In the genomic region with DNA sequence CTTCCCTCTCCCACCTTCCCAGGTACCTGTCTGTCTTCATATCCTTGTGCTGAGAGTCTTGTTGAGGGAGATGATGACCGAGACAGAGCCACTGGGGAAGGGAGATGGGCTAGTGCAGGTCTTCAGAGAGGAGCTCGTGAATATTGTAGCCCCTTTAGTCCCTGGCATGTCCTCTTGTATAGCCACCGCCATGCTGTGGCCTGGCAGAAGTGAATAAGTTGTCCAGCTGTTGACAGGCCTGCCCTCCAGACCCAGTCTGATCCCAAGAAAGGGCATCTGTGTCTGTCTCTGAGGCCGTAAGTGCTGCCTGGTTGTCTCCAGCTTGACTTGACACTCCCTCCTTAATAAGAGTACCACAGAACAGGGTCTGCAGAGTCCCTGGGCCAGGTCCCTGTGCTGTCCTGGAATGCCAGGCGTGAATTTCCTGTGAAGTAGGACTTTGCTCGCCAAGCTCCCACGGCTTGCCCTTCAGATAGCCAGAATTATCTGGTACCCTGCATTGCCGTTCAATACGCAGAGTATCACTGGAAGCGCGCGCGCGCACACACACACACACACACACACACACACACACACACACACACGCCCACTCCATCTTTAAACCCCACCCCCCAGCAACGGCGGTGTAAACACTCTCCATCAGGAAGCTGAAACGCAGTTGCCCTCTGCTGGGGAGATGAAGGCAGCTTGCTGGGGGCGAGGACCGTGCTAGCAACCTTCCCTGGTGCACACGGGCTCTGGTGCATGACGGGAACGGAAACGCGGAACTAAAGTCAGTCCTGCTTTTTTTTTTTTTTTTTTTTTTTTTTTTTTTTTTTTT, we compare ENCODE assay signal across 8 mouse cellular contexts.
A peak's percentile ranks its signal among the peaks of the same experiment; 100 is the strongest.
DNase-seq lines count a peak whose midpoint lies in the region; ATAC-seq and TF ChIP-seq lines count a peak whose summit lies in the region.

No protein-coding gene starts in this region.

- no peak overlapping the region for H3K27ac ChIP-seq in forebrain, embryonic 11.5 days (ENCODE audit: low read depth, low read length)
- peak overlapping the region; percentile 81 for H3K27ac ChIP-seq in heart, embryonic 16.5 days (ENCODE audit: low read length)
- H3K27ac ChIP-seq in liver, embryonic 14.5 days, result no peak overlapping the region
- H3K27ac ChIP-seq in neural tube, embryonic 11.5 days (ENCODE audit: low read depth, low read length), result 0 out of 2 replicates have a peak overlapping the region, but pooled peaks have one; percentile 20

- TF ChIP-seq EP300 in liver, embryonic 14.5 days (IDR thresholded peaks at IDR 0.05; ENCODE audit: low read depth), result 0 out of 2 replicates have a peak, but pooled peaks have one; percentile 11

- H3K36me3 ChIP-seq in forebrain, embryonic 11.5 days (ENCODE audit: control insufficient read depth, insufficient read depth, low read length), result no peaks in the 10 kb centered on the region
- H3K36me3 ChIP-seq in heart, embryonic 16.5 days (ENCODE audit: control insufficient read depth, insufficient read depth), result no peaks in the 10 kb centered on the region
- H3K36me3 ChIP-seq in liver, embryonic 14.5 days (replicated peaks; ENCODE audit: control insufficient read depth, insufficient read depth, low read depth), result no peaks in the 10 kb centered on the region
- no peaks in the 10 kb centered on the region for H3K36me3 ChIP-seq in neural tube, embryonic 11.5 days (ENCODE audit: control insufficient read depth, insufficient read depth, low read length)

- H3K27me3 ChIP-seq in forebrain, embryonic 11.5 days (ENCODE audit: control insufficient read depth, insufficient read depth, low read length), result no peaks in the 10 kb centered on the region; the same call in 1 of the 2 replicates
- H3K27me3 ChIP-seq in heart, embryonic 16.5 days (ENCODE audit: control insufficient read depth, insufficient read depth, low read length), result no peaks in the 10 kb centered on the region
- H3K27me3 ChIP-seq in liver, embryonic 14.5 days (ENCODE audit: control insufficient read depth, insufficient read depth, low read length), result peaks cover 1% of the 10 kb centered on the region; the same call in 1 of the 2 replicates
- no peaks in the 10 kb centered on the region for H3K27me3 ChIP-seq in neural tube, embryonic 11.5 days (ENCODE audit: control insufficient read depth, insufficient read depth, low read length)

- H3K4me3 ChIP-seq in forebrain, embryonic 11.5 days (ENCODE audit: low read depth, low read length), result peak overlapping the region; percentile 33
- H3K4me3 ChIP-seq in heart, embryonic 16.5 days (ENCODE audit: low read length), result peak overlapping the region; percentile 53
- H3K4me3 ChIP-seq in liver, embryonic 14.5 days (ENCODE audit: insufficient read depth in 1 of 2, low read depth in 2 of 2, low read length in 2 of 2), result peak overlapping the region; percentile 35 to 47
- H3K4me3 ChIP-seq in neural tube, embryonic 11.5 days (ENCODE audit: low read depth, low read length), result peak overlapping the region; percentile 29

- H3K9ac ChIP-seq in forebrain, embryonic 11.5 days (ENCODE audit: low read length), result peak overlapping the region; percentile 33
- H3K9ac ChIP-seq in heart, embryonic 16.5 days (ENCODE audit: low read length), result peak overlapping the region; percentile 28; the same call in 1 of the 2 replicates
- H3K9ac ChIP-seq in liver, embryonic 14.5 days (replicated peaks), result no peak overlapping the region
- H3K9ac ChIP-seq in neural tube, embryonic 11.5 days (ENCODE audit: low read length), result peak overlapping the region; percentile 65

- no peaks in the 10 kb centered on the region for H3K9me3 ChIP-seq in forebrain, embryonic 11.5 days (ENCODE audit: control insufficient read depth, low read length)
- H3K9me3 ChIP-seq in heart, embryonic 16.5 days (replicated peaks; ENCODE audit: control insufficient read depth, low read length), result no peaks in the 10 kb centered on the region
- H3K9me3 ChIP-seq in liver, embryonic 14.5 days (ENCODE audit: control insufficient read depth, low read length), result no peaks in the 10 kb centered on the region
- no peaks in the 10 kb centered on the region for H3K9me3 ChIP-seq in neural tube, embryonic 11.5 days (ENCODE audit: control insufficient read depth, low read length)

- DNase-seq in B cell, adult 2 months, result peak; percentile 76 to 78
- DNase-seq in brain, adult 2 months (ENCODE audit: low read depth, low spot score), result peak; percentile 93
- peak; percentile 93 for DNase-seq in forebrain, embryonic 11.5 days (ENCODE audit: low spot score)
- DNase-seq in kidney, postnatal 25 days, result peak; percentile 89 to 95
- DNase-seq in liver, embryonic 14.5 days (ENCODE audit: low read depth in 3 of 3, low spot score in 3 of 3), result peak; percentile 57 to 69 (median 64)
- DNase-seq in neural tube, embryonic 11.5 days (ENCODE audit: low spot score), result peak; percentile 92
- peak; percentile 77 for DNase-seq in telencephalon, adult 2 months (ENCODE audit: low read depth, low spot score)

- WGBS in forebrain, embryonic 11.5 days, result 9% methylated on average over 25 of the region's 25 CpGs
- 8% methylated on average over 25 of the region's 25 CpGs for WGBS in heart, embryonic 16.5 days
- WGBS in liver, embryonic 14.5 days (ENCODE audit: insufficient replicate concordance), result 10% methylated on average over 25 of the region's 25 CpGs
- WGBS in neural tube, embryonic 11.5 days, result 9% methylated on average over 25 of the region's 25 CpGs

- peaks cover 2% of the 10 kb centered on the region; the same call in 1 of the 2 replicates for H3K4me1 ChIP-seq in forebrain, embryonic 11.5 days (replicated peaks; ENCODE audit: control insufficient read depth, insufficient read depth, low read length)
- peaks cover 18% of the 10 kb centered on the region for H3K4me1 ChIP-seq in heart, embryonic 16.5 days (ENCODE audit: control insufficient read depth, insufficient read depth, low read length)
- peaks cover 8 to 24% of the 10 kb centered on the region in 2 experiments for H3K4me1 ChIP-seq in liver, embryonic 14.5 days (replicated peaks; ENCODE audit: control insufficient read depth in 2 of 2, insufficient read depth in 2 of 2, low read length in 1 of 2)
- H3K4me1 ChIP-seq in neural tube, embryonic 11.5 days (ENCODE audit: control insufficient read depth, insufficient read depth, low read length), result peaks cover 8% of the 10 kb centered on the region; the same call in 1 of the 2 replicates

- peak overlapping the region; percentile 72; the same call in 1 of the 2 replicates for H3K4me2 ChIP-seq in forebrain, embryonic 11.5 days (ENCODE audit: low read depth, low read length, severe bottlenecking)
- H3K4me2 ChIP-seq in heart, embryonic 16.5 days (ENCODE audit: low read depth, low read length), result peak overlapping the region; percentile 75
- peak overlapping the region; percentile 69 for H3K4me2 ChIP-seq in liver, embryonic 14.5 days (ENCODE audit: low read depth)
- peak overlapping the region; percentile 65 for H3K4me2 ChIP-seq in neural tube, embryonic 11.5 days (ENCODE audit: low read depth)

- ATAC-seq in forebrain, embryonic 11.5 days (replicated peaks; ENCODE audit: low FRiP score), result peak; percentile 94
- peak; percentile 97 for ATAC-seq in heart, embryonic 16.5 days (replicated peaks; ENCODE audit: extremely low read depth, insufficient read depth, low FRiP score)
- ATAC-seq in liver, embryonic 14.5 days (ENCODE audit: insufficient read depth), result peak; percentile 84
- peak; percentile 92 for ATAC-seq in neural tube, embryonic 11.5 days (ENCODE audit: insufficient read depth, low FRiP score, low TSS enrichment)

- peak; percentile 80 for TF ChIP-seq CTCF in liver, embryonic 14.5 days (IDR thresholded peaks at IDR 0.05; ENCODE audit: low read depth)

Comparison
In these comparisons a context has a peak if more than half of its experiments do, and no peak if none do; other contexts are left out.
1. H3K27ac ChIP-seq: peak in heart, embryonic 16.5 days (single experiment) and neural tube, embryonic 11.5 days (single experiment); none in forebrain, embryonic 11.5 days (single experiment) and liver, embryonic 14.5 days (single experiment).
2. Peak in every context shown above with its lines, with median percentiles within 50 percentile points of each other: DNase-seq, ATAC-seq, H3K4me2 ChIP-seq and H3K4me3 ChIP-seq.